In genomic region chr5:144466987-144467386, GRCm38 (mm10) we compare ENCODE assay signal across 8 mouse cellular contexts.
A peak's percentile ranks its signal among the peaks of the same experiment; 100 is the strongest.
DNase-seq lines count a peak whose midpoint lies in the region; ATAC-seq and TF ChIP-seq lines count a peak whose summit lies in the region.

No protein-coding gene starts in this region.

- H3K9ac ChIP-seq in embryonic facial prominence, embryonic 11.5 days (replicated peaks; ENCODE audit: low read length), result no peak overlapping the region

- no peak overlapping the region for H3K27ac ChIP-seq in kidney, adult 2 months (ENCODE audit: insufficient read depth, low read depth, low read length)
- H3K27ac ChIP-seq in embryonic facial prominence, embryonic 11.5 days (replicated peaks; ENCODE audit: low read depth, low read length), result no peak overlapping the region

- H3K4me3 ChIP-seq in kidney, adult 2 months (ENCODE audit: insufficient read depth, low read depth, low read length), result no peak overlapping the region
- peak overlapping the region; percentile 58 for H3K4me3 ChIP-seq in E14TG2a.4 (replicated peaks; ENCODE audit: low read length)
- no peak overlapping the region for H3K4me3 ChIP-seq in embryonic facial prominence, embryonic 11.5 days (ENCODE audit: low read depth, low read length)

- no peak for ATAC-seq in CD4-positive, CD25-positive, alpha-beta regulatory T cell, adult 4 months
- no peak for ATAC-seq in embryonic facial prominence, embryonic 11.5 days (replicated peaks; ENCODE audit: insufficient number of reproducible peaks, low FRiP score, low TSS enrichment, low read depth)

- no peaks in the 10 kb centered on the region for H3K36me3 ChIP-seq in kidney, adult 2 months (ENCODE audit: control insufficient read depth, insufficient read depth, low read length)
- H3K36me3 ChIP-seq in E14TG2a.4 (ENCODE audit: insufficient read depth, low read length), result no peaks in the 10 kb centered on the region
- H3K36me3 ChIP-seq in embryonic facial prominence, embryonic 11.5 days (replicated peaks; ENCODE audit: control insufficient read depth, insufficient read depth, low read depth, low read length), result no peaks in the 10 kb centered on the region

- H3K9me3 ChIP-seq in E14TG2a.4 (ENCODE audit: low read length), result no peaks in the 10 kb centered on the region
- H3K9me3 ChIP-seq in embryonic facial prominence, embryonic 11.5 days (replicated peaks; ENCODE audit: control insufficient read depth, low read length), result no peaks in the 10 kb centered on the region

- H3K27me3 ChIP-seq in kidney, adult 2 months (replicated peaks; ENCODE audit: control insufficient read depth, insufficient read depth, low read length), result no peaks in the 10 kb centered on the region
- peaks cover 10% of the 10 kb centered on the region for H3K27me3 ChIP-seq in E14TG2a.4 (ENCODE audit: insufficient read depth, low read length)
- H3K27me3 ChIP-seq in embryonic facial prominence, embryonic 11.5 days (ENCODE audit: control insufficient read depth, insufficient read depth, low read length), result no peaks in the 10 kb centered on the region

- no peaks in the 10 kb centered on the region for H3K4me1 ChIP-seq in kidney, adult 2 months (ENCODE audit: control insufficient read depth, insufficient read depth, low read length)
- H3K4me1 ChIP-seq in E14TG2a.4 (replicated peaks; ENCODE audit: low read depth, low read length), result peaks cover 32% of the 10 kb centered on the region
- no peaks in the 10 kb centered on the region for H3K4me1 ChIP-seq in embryonic facial prominence, embryonic 11.5 days (ENCODE audit: control insufficient read depth, insufficient read depth, low read length)

- 36% methylated on average over 6 of the region's 6 CpGs for WGBS in kidney, adult 2 months
- 56% methylated on average over 6 of the region's 6 CpGs for WGBS in embryonic facial prominence, embryonic 11.5 days

- H3K4me2 ChIP-seq in embryonic facial prominence, embryonic 11.5 days (ENCODE audit: low read depth, low read length), result no peak overlapping the region

- no peak for TF ChIP-seq POLR2A in kidney, adult 2 months (IDR thresholded peaks at IDR 0.05; ENCODE audit: low read depth, low read length)

- TF ChIP-seq CTCF in kidney, adult 2 months (conservative IDR thresholded peaks at IDR 0.05; ENCODE audit: insufficient read depth, insufficient read length, low read depth, low read length), result peak; percentile 52
- peak; percentile 76 for TF ChIP-seq CTCF in E14TG2a.4 (conservative IDR thresholded peaks at IDR 0.05; ENCODE audit: low read length)

- DNase-seq in CD4-positive, CD25-positive, alpha-beta regulatory T cell, adult 2 months (ENCODE audit: low read depth, low spot score), result peak; percentile 1
- DNase-seq in kidney, adult 2 months, result no peak
- DNase-seq in kidney, postnatal 14 days, result no peak
- peak; percentile 42 for DNase-seq in embryonic facial prominence, embryonic 11.5 days (ENCODE audit: low spot score)
- DNase-seq in thymus, postnatal 25 days, result no peak
- no peak for DNase-seq in frontal cortex, postnatal 25 days (ENCODE audit: low spot score in 2 of 2)

Comparison
In these comparisons a context has a peak if more than half of its experiments do, and no peak if none do; other contexts are left out.
1. DNase-seq: peak in CD4-positive, CD25-positive, alpha-beta regulatory T cell, adult 2 months (single experiment) and embryonic facial prominence, embryonic 11.5 days (single experiment); none in kidney, adult 2 months (single experiment), kidney, postnatal 14 days (single experiment), thymus, postnatal 25 days (single experiment) and frontal cortex, postnatal 25 days (0 of 2).